Mouse (Mus musculus) layer of hippocampus, adult 9-10 months (tissue): Measurements from ENCODE around the gene Prss27.

Source experiments
- DNase-seq: peaks from one replicate; pipeline ENCODE4 v3.0.0; 2022; ENCODE audit warnings: low spot score

Prss27 gene

DNA sequence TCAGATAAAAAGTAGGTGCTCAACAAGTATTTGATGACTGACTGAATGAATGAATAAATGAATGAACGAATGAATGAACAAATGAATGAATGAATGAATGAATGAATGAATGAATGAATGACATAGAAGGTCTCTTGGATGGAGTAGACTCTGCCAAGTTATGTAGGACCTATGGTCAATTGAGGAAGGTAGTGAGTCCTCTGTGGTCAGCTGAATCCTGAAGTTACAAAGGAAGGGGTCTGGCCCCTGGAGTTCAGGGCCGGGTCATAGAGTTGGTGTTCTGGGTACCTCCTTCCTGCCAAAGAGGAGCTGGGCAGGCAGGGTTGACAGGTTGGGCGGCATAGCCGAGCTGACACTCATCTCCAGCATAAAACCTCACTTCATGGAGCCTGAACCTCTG is at the start of gene Prss27:
Prss27 (plus strand) TSS at position 301 of the 400 bp plus-strand sequence.
- no peak for DNase-seq

DNA sequence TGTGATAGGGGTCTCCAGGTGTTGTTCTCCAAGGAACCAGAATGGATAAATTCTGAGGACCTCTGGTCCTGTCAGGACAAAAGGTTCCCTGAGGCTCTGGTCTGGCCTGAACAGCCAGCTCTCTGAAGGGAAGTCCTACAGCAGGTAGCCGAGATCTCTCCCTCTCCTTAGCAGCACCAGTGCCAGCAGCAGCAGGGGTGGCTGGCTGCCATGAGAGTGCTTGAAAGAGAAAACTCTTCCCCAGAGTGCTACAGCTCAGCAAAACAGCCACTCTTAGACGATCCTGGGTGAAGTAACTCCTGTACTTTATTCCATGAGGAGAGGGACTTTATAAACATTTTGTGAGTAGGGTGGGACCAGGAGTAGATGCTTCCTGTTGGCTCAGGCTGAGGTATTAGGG is 48.1 kb upstream of the Prss27 start:
- no peak for DNase-seq

DNA sequence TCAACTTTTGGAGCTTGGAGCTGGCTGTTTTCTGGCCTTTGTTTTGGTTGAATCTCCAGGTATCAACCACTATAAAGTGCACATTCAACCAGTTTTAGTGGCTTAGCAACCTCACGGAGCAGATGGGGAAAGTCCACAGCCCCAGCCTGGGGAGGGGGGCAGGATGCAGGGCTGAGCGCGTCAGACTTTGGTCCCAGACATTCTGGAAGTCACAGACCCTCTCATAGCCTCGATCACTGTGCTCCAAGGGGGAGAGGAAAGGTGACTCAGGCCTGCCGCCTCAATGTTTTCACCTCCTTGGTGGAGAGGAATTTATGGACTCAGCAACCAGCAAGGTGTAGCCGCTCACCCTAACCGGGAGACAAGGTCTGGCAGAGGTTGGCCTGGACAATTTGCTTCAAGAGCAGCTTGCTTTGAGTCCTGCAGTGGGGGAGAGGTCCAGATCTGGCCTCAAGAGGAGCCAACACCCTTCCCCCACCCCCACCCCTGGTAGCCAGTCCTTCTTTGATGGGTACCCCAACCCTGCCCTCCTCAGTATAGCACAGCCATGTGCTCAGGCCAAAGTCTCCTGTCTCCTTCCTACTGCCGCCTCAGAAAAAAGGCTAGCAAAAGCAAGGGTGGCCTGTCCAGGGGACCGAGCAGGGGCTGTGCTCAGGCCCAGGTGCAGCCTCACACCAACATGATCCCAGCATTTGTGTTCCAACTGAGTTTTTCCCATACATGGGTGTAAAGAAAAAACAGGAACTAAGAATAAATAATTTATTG is 45.0 kb upstream of the Prss27 start:
- DNase-seq: no peak

DNA sequence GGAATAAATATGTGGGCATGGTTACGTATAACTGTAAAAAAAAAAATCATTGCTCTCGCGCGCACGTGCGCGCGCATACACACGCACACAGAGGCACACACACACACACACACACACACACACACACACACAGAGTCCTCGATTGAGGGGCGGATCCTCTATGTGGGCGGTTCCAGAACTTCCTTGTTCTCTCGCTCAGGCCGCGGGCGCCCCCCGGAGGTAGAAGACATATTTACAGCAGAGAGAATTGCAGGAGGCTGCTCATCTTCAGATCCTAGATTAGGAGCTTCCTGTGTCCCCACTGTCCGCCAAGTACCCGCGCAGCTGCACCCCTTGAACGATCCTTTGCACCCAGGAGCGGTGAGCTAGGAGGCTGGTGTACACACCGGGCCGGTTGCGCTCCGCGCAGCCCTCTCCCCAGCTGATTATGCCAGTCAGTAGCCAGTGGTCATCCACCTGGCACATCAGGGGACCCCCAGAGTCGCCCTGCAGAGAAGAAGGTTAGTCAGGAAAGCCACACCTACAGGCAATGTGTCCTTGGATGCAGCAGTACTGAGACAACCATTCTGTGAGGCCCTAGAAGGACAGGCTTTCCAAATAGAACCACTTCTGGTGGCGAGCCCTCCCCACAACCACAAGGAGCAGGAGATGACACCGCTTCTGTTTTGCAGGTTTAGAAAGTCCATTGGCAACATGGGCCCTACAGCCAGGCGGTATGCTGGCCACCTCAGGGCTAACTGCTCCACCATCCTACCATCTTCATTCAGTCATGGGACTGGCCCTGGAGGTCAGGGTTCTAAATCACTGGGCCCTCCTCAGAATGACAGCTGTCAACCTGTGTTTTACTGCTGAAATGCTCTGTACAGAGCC is 44.1 kb upstream of the Prss27 start:
- peak; percentile 88 for DNase-seq

DNA sequence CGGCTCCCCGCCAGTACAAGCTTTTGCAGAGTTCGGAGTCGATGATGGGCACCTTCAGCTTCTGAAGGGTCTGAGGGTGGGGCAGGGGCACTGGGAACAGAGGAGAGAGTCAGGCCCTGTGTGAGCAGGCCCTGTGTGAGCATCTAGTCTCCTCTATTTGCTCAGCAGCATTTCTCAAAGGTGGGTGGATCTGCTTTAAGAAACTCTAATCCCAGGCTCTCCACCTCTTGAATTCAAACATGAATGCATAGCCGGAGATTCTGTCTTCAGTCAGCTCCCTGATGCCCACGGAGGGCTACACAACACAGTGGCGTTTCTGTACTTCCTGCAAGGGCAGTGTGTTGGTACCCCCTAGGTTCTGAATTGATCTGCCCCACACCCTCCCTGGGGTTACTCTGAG is 43.3 kb upstream of the Prss27 start:
- no peak for DNase-seq

DNA sequence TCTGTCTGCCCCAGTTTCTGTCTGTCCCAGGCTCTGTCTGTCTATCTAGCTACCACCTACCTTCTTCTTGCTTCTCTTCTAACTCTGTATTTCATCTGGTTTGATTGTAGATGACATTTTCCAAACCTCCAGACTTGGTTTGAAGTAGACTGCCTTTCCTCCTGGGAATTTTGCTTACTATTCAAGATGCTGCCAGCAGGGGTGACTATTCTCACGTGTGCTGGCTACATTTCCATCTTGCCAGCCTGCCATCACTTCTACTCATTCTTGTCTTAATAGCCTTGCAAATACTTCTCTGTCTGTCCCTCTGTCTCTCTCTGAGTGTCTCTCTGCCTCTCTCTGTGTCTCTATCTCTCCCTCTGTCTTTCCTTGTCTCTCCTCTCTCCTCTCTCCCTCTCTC is 42.5 kb upstream of the Prss27 start:
- no peak for DNase-seq

DNA sequence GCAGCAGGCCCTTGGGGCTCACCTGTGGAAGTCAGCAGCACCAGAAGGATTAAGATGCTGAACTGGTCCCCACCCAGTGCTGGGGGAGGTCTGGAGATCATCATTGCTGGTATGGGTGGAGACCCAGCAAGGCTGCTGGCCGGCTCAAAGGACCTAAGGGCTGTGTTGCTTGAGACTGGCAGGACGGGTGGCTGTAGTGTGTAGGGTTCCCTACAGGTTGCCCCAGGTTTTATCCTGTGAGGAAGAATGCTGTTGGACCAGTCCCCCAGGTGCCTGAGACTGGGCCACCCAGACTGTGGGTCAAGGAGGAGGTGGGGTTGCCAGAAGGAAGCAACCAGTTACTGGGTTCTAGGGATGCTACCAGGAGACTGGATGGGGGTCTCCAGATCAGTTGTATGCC is 40.0 kb upstream of the Prss27 start, which contains the start of gene Prss22:
Prss22 (minus strand) TSS at position 200 of the 400 bp plus-strand sequence.
- DNase-seq: no peak

DNA sequence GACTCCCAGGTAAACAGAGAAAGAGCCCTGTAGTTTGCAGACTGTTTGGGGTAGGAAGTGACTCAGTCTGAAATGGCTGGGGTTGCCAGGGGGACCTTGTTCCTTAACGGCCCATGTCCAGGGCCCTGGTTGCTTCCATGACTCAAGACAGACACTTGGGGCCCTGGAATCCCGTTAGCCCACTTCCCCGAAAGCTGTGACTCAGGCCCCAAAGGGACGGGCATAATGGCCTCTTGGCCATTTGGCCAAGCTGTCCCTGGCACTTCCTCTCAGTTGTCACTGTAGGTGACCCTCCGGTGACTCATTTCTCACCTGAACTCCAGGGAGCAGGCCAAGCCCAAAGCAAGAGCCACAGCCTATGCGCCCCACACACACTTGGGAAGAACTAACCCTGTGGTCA is 39.6 kb upstream of the Prss27 start:
- no peak for DNase-seq

DNA sequence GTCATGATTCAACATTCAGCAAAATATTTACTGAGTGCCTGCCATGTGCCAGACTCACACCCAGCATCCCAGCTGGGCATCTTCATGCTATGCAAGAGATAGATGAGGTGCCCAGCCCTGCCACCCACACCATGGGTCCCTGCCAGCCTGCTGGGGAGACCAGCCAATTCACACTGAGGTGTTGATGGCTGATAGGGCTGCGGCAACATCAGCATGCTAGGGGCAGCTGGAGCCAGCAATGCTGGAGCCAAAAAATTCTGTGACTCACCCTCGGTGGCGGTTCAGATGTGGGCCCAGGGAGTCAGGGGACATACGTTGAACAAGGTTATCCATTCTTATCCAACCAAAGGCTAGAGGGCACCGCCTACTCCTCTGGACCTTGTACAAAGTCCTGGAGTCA is 37.5 kb upstream of the Prss27 start:
- peak; percentile 49 for DNase-seq

DNA sequence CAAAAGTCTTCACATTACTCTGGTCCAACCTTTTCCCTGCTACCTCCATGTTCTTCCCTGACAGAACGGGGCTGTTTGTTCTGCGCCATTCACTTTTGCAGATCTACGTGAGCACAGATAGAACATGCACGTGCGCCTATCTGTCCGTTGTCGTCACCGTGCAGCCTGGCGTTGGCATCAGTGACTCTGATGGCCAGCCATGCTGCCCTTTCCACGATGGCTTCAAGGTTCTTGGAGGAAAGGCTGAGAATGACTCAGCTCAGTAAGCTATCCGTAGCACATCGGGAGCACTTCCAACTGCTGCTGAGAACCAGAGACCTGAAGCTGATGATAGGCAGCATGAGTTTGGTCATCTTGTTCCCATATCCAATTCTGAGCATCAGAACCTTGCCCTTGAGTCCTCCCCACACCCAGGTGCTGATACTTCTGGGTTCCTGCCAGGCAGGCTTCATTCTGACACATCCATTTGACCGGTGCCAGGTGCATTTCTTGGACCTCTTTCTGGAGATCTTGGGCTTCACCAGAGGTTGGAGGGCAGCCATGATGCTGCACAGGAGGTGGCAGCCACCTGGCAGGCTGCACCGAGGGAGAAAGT is 33.8 kb upstream of the Prss27 start:
- DNase-seq: no peak

DNA sequence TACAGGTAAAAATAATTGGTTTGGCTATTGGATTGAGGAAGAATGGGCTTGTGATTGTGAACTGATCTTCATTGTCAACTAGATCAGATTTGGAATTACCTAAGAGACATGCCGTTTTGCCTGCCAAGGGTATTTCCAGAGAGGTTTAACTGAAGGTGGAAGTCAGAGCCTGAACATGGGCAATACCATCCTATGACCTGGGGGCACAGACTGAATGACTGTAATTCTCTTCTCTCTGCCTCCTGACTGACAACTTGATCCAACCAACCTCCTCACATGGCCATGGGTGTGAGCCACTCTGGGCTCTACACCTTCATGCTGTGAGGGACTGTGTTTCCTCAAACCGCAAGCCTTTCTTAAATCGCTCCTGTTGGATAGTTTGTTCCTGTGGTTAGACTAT is 32.9 kb upstream of the Prss27 start:
- no peak for DNase-seq

DNA sequence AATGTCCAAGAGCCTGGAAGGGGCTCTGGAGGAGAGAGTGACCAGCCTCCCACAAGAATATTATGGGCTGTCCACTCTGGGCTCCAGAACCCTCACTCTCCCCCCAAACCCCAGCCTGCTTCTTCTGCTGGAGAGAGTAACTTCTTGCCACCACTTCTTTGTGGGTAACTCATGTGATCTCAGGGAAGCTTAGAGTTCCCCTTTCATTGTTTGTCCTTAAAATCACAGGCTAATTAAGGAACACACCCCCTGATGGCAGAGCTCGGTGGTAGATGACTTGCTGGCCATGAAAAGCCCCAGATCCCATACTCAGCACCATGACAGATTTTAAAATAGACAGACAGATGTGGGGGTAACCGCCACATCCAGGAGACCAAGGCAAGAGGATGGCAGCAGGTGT is 31.0 kb upstream of the Prss27 start:
- DNase-seq: no peak

DNA sequence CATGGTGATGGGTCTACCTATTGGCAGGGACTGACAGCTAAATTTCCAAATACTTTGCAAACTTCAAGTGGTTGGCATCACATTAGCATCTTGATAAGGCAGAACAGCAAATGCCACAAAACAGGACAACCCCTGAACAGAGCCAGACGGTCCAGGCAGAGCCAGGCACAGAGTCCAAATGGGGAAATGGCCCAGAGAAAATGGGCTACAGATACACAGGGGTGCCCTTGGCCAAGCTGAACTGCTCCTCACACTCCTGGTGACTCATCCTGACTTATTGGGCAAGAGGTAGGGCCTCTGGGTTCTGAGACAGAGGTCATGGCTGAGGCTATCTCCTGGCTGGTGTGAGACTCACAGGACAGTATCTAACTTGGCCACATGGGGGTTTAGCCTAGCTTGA is 30.6 kb upstream of the Prss27 start:
- no peak for DNase-seq

DNA sequence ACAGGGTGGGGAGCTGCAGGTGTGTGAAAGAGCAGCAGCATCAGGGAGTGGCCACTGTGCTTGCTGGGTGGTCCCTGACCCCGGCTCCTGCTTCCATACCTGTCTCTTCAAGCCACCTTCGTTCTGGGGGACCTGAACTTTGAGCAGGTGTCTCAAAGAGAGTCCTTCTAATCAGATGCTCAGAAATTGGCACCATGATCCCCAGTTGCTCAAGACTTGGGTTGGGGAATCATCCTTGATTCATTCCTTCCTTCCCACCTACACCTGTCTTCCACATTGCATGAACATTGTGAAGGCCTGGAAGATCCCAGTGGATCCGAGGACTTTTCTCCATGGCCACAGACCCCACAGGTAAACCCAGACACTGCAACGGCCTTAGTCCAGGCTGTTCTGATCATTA is 29.8 kb upstream of the Prss27 start:
- DNase-seq: no peak

DNA sequence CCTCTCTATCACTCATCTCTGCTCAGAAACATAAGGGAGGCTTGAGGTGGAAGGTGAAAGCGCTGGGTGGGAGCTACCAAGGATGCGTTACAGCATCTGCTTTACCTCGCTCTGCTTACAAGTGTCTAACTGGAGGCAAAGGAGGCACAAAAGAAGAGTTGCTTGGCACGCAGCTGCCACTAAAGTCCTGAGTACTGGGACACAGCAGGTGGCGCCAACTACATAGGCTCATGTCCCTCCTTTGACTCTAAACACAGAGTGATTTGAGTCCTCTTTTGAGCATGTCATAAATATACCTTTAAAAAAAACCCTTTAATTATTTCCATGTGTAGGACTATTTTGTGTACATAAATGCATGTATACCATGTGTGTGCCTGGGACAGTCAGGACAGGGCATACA is 28.3 kb upstream of the Prss27 start:
- no peak for DNase-seq

DNA sequence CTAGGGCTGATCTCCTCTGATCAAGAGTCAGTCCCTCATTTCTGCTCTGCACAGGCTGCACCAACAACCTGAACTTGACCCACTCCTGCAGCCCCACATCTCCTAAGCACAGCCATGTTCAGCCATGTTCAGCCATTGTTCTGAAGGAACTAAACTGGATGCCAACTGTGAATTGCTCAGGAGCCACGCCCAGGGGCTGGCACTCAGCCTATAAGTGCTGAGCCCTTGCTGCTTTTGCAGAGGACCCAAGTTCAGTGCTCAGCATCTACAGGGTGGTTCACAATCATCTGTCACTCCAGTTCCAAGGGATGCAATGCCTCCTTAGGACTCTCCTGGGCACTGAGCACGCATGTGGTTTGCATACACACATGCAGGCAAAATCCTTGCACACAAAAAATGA is 25.0 kb upstream of the Prss27 start:
- DNase-seq: no peak

DNA sequence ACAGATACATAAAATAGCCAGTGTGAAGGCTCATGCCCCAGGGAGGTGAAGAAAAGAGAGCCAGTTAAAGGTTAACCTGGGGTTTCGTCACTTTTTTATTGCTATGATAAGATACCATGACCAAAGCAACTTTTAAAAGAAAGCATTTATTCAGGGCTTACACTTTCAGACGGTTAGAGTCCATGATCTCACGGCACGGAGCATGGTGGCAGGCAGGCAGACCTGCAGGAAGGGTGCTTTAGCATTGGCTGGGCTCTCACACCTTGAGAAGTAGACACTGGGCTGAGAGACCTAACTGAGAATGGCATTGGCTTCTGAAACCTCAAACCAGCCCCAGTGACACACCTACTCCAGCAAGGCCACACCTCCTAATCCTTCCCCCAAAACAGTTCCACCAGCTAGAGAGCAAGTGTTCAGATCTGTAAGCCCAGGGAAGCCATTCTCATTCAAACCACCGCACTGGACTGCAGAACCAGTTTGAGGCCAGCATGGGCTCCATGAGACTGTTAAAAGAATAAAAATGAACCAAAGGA is 23.4 kb upstream of the Prss27 start:
- no peak for DNase-seq

DNA sequence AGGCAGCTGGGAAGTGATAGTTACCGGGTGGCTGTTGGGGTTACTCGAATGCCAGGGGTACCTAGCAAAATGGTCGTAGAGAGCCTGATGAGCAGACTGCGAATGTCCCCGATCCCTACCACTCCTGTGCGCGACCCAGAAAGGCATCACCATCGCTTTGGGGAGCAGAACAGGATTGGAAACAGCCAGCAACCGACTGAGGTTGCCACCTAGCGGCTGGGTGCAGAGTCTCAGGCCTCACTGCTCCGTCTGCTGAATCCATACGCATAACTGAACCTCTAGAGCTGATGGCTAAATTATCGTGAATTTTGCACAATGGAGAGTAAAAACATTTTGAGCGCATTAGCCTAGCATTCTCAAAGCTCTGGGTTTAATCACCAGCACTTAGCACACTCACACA is 22.2 kb upstream of the Prss27 start:
- no peak for DNase-seq

DNA sequence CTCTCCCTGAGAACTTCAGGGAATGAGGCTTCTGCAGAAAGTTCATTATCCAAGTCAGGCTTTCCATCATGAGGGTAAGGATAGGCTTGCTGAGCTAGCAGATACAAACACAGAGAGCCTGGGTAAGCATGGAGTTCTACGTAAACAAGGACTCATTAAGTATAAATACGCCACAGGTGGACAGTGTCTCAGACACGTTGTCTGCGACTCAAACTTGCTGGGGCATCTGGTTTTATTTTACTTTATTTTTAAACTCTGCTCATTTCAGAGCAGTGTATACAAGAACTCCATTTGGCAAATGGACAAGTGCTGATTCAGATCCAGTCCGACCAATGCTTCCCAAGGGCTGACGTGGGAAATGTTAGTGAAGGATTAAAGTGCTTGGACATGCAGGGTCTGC is 17.2 kb upstream of the Prss27 start:
- no peak for DNase-seq

DNA sequence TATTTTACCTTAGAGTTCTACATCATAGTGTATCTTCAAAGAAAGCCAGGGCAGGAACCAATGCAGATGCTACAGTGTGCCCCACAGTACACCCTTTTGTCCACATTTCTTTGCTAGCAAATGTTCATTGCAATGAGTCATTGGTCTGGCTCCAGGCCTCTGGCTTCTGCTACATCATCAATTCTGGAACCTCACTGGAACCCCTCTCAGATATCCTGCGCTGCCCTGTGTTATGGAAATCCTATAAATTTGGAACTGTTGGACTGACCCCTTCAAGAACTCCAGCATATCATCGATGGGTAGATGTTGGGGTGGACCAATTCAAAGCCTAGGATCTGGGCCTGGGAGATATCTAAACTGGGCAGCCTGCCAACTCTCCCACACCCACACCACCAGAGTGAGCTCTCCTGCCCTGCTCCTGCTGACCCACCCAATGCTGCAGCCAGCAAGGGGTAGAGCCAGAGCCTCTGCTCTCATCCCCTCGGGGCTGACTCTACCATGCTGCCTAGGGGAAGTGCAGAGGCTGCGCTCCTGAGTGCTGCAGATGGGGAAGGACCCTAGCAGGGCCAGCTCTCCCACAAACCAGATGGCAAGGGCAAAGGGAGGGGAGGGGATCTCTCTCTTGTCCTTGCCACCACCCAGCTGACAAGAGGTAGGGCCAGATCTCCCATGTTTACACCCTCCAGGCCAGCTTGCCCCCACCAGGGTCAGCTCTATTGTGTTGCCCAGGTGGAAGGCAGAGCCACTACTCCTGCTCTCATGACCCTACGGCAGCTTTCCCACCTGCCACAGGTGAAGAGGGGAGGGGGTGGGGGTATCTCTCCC is 16.4 kb upstream of the Prss27 start:
- no peak for DNase-seq

DNA sequence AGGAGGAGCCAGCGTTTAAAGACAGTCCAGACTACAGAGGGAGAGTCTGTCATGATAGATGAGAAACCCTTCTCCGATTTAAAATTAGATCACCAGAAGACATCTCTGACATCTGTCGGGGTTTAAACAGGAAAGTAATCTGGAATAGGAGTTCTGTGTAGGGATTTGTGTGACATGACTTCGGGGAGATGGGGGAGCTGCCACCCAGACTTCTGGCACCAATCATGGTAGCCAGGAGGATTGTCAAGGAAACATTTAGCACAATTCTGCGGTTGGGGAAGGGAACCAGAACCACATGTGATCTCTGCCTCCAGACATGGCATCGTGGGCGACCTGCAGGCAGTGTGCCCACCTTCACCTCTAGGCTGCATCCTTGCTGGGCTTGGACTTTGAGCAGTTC is 8.5 kb upstream of the Prss27 start:
- no peak for DNase-seq

DNA sequence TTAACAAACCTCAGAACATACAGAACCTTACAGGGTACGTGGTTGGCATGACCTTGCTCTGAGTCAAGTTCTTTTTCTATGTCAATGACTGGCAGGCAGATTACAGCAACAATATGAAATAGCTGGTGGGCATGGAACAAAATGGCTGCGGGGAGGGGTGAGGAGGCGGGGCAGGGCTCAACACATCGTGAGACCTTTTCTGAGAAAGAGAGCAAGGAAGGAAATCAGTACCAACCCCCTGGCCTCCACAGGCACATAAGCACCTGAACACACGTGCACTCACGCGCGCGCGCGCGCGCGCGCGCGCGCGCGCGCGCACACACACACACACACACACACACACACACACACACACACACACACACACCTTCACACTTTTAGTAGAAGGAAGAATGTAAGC is 7.4 kb upstream of the Prss27 start:
- DNase-seq: no peak
